13 mouse cellular contexts compared by ENCODE assay signal in genomic region chr3:108406306-108406885, GRCm38 (mm10). TPM values are rescaled to one million over a fixed set of nuclear protein-coding genes. Genes with fewer than 3 reads are reported as not detected.
DNase-seq lines count a peak whose midpoint lies in the region; ATAC-seq lines count a peak whose summit lies in the region.
"Had no signal": no experiment of that assay in that cellular context is flagged by ENCODE, and none has a peak within 500 bp of the region (broad histone marks: within the 10 kb centered on the region; RNA-seq: fewer than 3 reads in every experiment).

No protein-coding gene starts in this region.

- WGBS in forebrain, embryonic 16.5 days, result 64% methylated on average over 24 of the region's 24 CpGs
- 74% methylated on average over 24 of the region's 24 CpGs for WGBS in midbrain, embryonic 13.5 days

- H3K36me3 ChIP-seq in forebrain, embryonic 16.5 days (ENCODE audit: control insufficient read depth, insufficient read depth), result peaks cover 15% of the 10 kb centered on the region
- H3K36me3 ChIP-seq in midbrain, embryonic 13.5 days, result peaks cover 77% of the 10 kb centered on the region

- H3K4me2 ChIP-seq in forebrain, embryonic 16.5 days (ENCODE audit: low read length), result no peak overlapping the region
- peak overlapping the region; percentile 39 for H3K4me2 ChIP-seq in midbrain, embryonic 13.5 days (replicated peaks)
- H3K4me2 ChIP-seq: heart, embryonic 11.5 days; limb, embryonic 12.5 days had no signal

- H3K27ac ChIP-seq in forebrain, embryonic 16.5 days (ENCODE audit: low read length), result peak overlapping the region; percentile 85
- H3K27ac ChIP-seq in midbrain, embryonic 13.5 days, result peak overlapping the region; percentile 85
- H3K27ac ChIP-seq: limb, embryonic 12.5 days had no signal

- peak overlapping the region; percentile 40 for H3K9ac ChIP-seq in forebrain, embryonic 16.5 days (replicated peaks; ENCODE audit: low read depth, low read length)
- peak overlapping the region; percentile 59 for H3K9ac ChIP-seq in midbrain, embryonic 13.5 days (replicated peaks)
- H3K9ac ChIP-seq: limb, embryonic 12.5 days had no signal

- DNase-seq in layer of hippocampus, adult 11-12 months (ENCODE audit: low spot score), result peak; percentile 55
- no peak for DNase-seq in layer of hippocampus, postnatal 14 days (ENCODE audit: low spot score in 2 of 2)
- DNase-seq in MN1 (ENCODE audit: low spot score), result peak; percentile 37
- DNase-seq in gastrocnemius, adult 18-20 months (ENCODE audit: low spot score), result no peak
- no peak for DNase-seq in heart, postnatal 36 days
- no peak for DNase-seq in kidney, adult 9 months
- DNase-seq: cerebellum, postnatal 36 days; kidney, adult 2 months had no signal

- H3K9me3 ChIP-seq in forebrain, embryonic 16.5 days (ENCODE audit: control insufficient read depth, low read length), result no peaks in the 10 kb centered on the region
- no peaks in the 10 kb centered on the region for H3K9me3 ChIP-seq in midbrain, embryonic 13.5 days
- H3K9me3 ChIP-seq: limb, embryonic 12.5 days had no signal

- intact Hi-C loops in heart, postnatal 36 days (cut with DNase I), result no loop called here

- H3K4me1 ChIP-seq in forebrain, embryonic 16.5 days (replicated peaks; ENCODE audit: control insufficient read depth, insufficient read depth, low read length), result peaks cover 56% of the 10 kb centered on the region
- H3K4me1 ChIP-seq in midbrain, embryonic 13.5 days (replicated peaks), result peaks cover 81% of the 10 kb centered on the region

- no peaks in the 10 kb centered on the region for H3K27me3 ChIP-seq in forebrain, embryonic 16.5 days (replicated peaks; ENCODE audit: control insufficient read depth, insufficient read depth, low read length)
- no peaks in the 10 kb centered on the region for H3K27me3 ChIP-seq in midbrain, embryonic 13.5 days
- H3K27me3 ChIP-seq: limb, embryonic 12.5 days had no signal

- no peak for ATAC-seq in forebrain, embryonic 16.5 days
- no peak for ATAC-seq in midbrain, embryonic 13.5 days

- no peak overlapping the region for H3K4me3 ChIP-seq in forebrain, embryonic 16.5 days (replicated peaks; ENCODE audit: low read length)
- no peak overlapping the region for H3K4me3 ChIP-seq in midbrain, embryonic 13.5 days (replicated peaks)
- H3K4me3 ChIP-seq: limb, embryonic 12.5 days had no signal

RNA-seq across cellular contexts. Expression of gene Celsr2, which starts 9.0 kb away (rescaled TPM):
- total RNA-seq in layer of hippocampus, postnatal 14 days (2021), result 100 to 1,000 TPM; 184 to 194 TPM
- 46.7 and 47.3 TPM in 2 replicates for polyA plus RNA-seq in forebrain, embryonic 16.5 days (2015; fragmentation: Nextera tagmentation; extraction: Ambion mirVana)
- polyA plus RNA-seq in midbrain, embryonic 13.5 days (2015; fragmentation: Nextera tagmentation; extraction: Ambion mirVana), result 56.5 and 65.5 TPM in 2 replicates
- total RNA-seq in gastrocnemius, adult 18-20 months (2021), result 10 to 100 TPM; 10.0 to 11.6 TPM
- total RNA-seq in heart, postnatal 36 days (2021), result 1 to 10 TPM; 6.6 to 7.4 TPM

RNA-seq across cellular contexts. Expression of gene Psrc1, which starts 22.8 kb away (rescaled TPM):
- total RNA-seq in layer of hippocampus, postnatal 14 days (2021), result 10 to 100 TPM; 12.6 to 12.9 TPM
- polyA plus RNA-seq in forebrain, embryonic 16.5 days (2015; fragmentation: Nextera tagmentation; extraction: Ambion mirVana), result 29.0 and 29.2 TPM in 2 replicates
- 23.7 and 25.4 TPM in 2 replicates for polyA plus RNA-seq in midbrain, embryonic 13.5 days (2015; fragmentation: Nextera tagmentation; extraction: Ambion mirVana)
- not detected for total RNA-seq in gastrocnemius, adult 18-20 months (2021)
- total RNA-seq in heart, postnatal 36 days (2021), result under 1 TPM; 0.39 to 0.68 TPM

RNA-seq across cellular contexts. Expression of gene Sars, which starts 38.6 kb away (rescaled TPM):
- total RNA-seq in layer of hippocampus, postnatal 14 days (2021), result 100 to 1,000 TPM; 199 to 200 TPM
- 230 and 238 TPM in 2 replicates for polyA plus RNA-seq in forebrain, embryonic 16.5 days (2015; fragmentation: Nextera tagmentation; extraction: Ambion mirVana)
- 208 and 216 TPM in 2 replicates for polyA plus RNA-seq in midbrain, embryonic 13.5 days (2015; fragmentation: Nextera tagmentation; extraction: Ambion mirVana)
- 100 to 1,000 TPM; 118 to 122 TPM for total RNA-seq in gastrocnemius, adult 18-20 months (2021)
- 10 to 100 TPM; 82.6 to 83.9 TPM for total RNA-seq in heart, postnatal 36 days (2021)

RNA-seq across cellular contexts. Expression of gene Mybphl, which starts 41.7 kb away (rescaled TPM):
- total RNA-seq in layer of hippocampus, postnatal 14 days (2021), result under 1 TPM in 1 of 2 experiments, not detected in 1; 0.94 TPM
- 0.16 TPM in 1 of 2 replicates, not detected in the other for polyA plus RNA-seq in forebrain, embryonic 16.5 days (2015; fragmentation: Nextera tagmentation; extraction: Ambion mirVana)
- not detected in 2 replicates for polyA plus RNA-seq in midbrain, embryonic 13.5 days (2015; fragmentation: Nextera tagmentation; extraction: Ambion mirVana)
- total RNA-seq in gastrocnemius, adult 18-20 months (2021), result not detected
- total RNA-seq in heart, postnatal 36 days (2021), result 10 to 100 TPM; 46.4 to 54.6 TPM
- total RNA-seq: neutrophil, adult 5-6 weeks had no signal
- polyA plus RNA-seq: limb, embryonic 12.5 days had no signal

Comparison
In these comparisons a context has a peak if more than half of its experiments do, and no peak if none do; other contexts are left out.
1. DNase-seq: peak in layer of hippocampus, adult 11-12 months (single experiment) and MN1 (single experiment); none in layer of hippocampus, postnatal 14 days (0 of 2), gastrocnemius, adult 18-20 months (single experiment), heart, postnatal 36 days (0 of 2) and kidney, adult 9 months (single experiment).
2. RNA of gene Celsr2, which starts 9.0 kb away (total RNA-seq): 184 to 194 TPM in layer of hippocampus, postnatal 14 days; 10.0 to 11.6 TPM in gastrocnemius, adult 18-20 months and 6.6 to 7.4 TPM in heart, postnatal 36 days; every median in the first group is over 10 times any median in the second.
3. RNA of gene Psrc1, which starts 22.8 kb away (total RNA-seq): 12.6 to 12.9 TPM in layer of hippocampus, postnatal 14 days; 0.39 to 0.68 TPM in heart, postnatal 36 days and not detected in gastrocnemius, adult 18-20 months; every median in the first group is over 4 times any median in the second.